Mouse (Mus musculus) ES-E14 (cell line): ENCODE results near the gene Trpm4. TPM values are rescaled to one million over a fixed set of nuclear protein-coding genes. Genes with fewer than 3 reads are reported as not detected.

Source experiments
- DNase-seq: peaks from one replicate; pipeline ENCODE4 v3.0.0-alpha.2; 2013; ENCODE audit warnings: low read depth, low spot score
- H3K27ac ChIP-seq: 2 replicates; pipeline ENCODE4 v1.5.1; 2012; ENCODE audit warnings: low read depth, mild to moderate bottlenecking, low read length, moderate library complexity, mixed read lengths; ENCODE audit not compliant: poor library complexity, insufficient read depth, severe bottlenecking
- H3K36me3 ChIP-seq: 2 replicates; pipeline ENCODE4 v1.6.1; 2012; ENCODE audit warnings: mild to moderate bottlenecking, low read length, moderate library complexity, mixed read lengths; ENCODE audit not compliant: control insufficient read depth, poor library complexity, insufficient read depth, severe bottlenecking
- H3K4me1 ChIP-seq, 2 experiments: fragments of 150-350 bp in 1 of 2; sonication (generic) in 1 of 2; 2 replicates each; pipeline ENCODE4 v1.6.1; 2012; ENCODE audit warnings: low read length in 2 of 2, mild to moderate bottlenecking in 1 of 2, mixed read lengths in 1 of 2; ENCODE audit not compliant: control insufficient read depth in 2 of 2, insufficient read depth in 2 of 2, poor library complexity in 1 of 2
- H3K4me3 ChIP-seq, 2 experiments: fragments of 150-350 bp in 1 of 2; sonication (generic) in 1 of 2; 2 replicates each; pipeline ENCODE4 v1.5.1; 2012; ENCODE audit warnings: low read length in 2 of 2, low read depth in 1 of 2, mild to moderate bottlenecking in 1 of 2, mixed read lengths in 1 of 2; ENCODE audit not compliant: insufficient read depth in 1 of 2, poor library complexity in 1 of 2, severe bottlenecking in 1 of 2
- H3K9ac ChIP-seq: 2 replicates; pipeline ENCODE4 v1.6.1; 2012; ENCODE audit warnings: low read depth, mild to moderate bottlenecking, low read length, mixed read lengths; ENCODE audit not compliant: poor library complexity, insufficient read depth, severe bottlenecking
- H3K9me3 ChIP-seq: fragments of 150-350 bp; sonication (generic); 2 replicates; pipeline ENCODE4 v1.6.1; 2012; ENCODE audit warnings: low read depth, mild to moderate bottlenecking, low read length; ENCODE audit not compliant: control insufficient read depth, insufficient read depth
- CHD2 ChIP-seq: IDR thresholded peaks from 2 replicates; pipeline ENCODE4 v1.6.1; 2014; ENCODE audit warnings: mild to moderate bottlenecking, low read depth, low read length, inconsistent platforms
- HCFC1 ChIP-seq: IDR thresholded peaks from 2 replicates; pipeline ENCODE4 v1.6.1; 2012; ENCODE audit warnings: low read length, inconsistent platforms, borderline replicate concordance; ENCODE audit not compliant: insufficient read depth
- MAFK ChIP-seq: IDR thresholded peaks from 2 replicates; pipeline ENCODE4 v1.6.1; 2014; ENCODE audit warnings: mild to moderate bottlenecking, low read depth, low read length, inconsistent platforms; ENCODE audit not compliant: insufficient read depth
- ZC3H11A ChIP-seq: IDR thresholded peaks from 2 replicates; pipeline ENCODE4 v1.6.1; 2012; ENCODE audit warnings: low read depth, mild to moderate bottlenecking, inconsistent platforms, low read length, borderline replicate concordance
- ZNF384 ChIP-seq: IDR thresholded peaks from 2 replicates; pipeline ENCODE4 v1.6.1; 2012; ENCODE audit warnings: low read depth, low read length, inconsistent platforms
- in situ Hi-C, 2 experiments: fragments of 600-800 bp; cut with MboI; formaldehyde crosslinking; loops; one replicate each; pipeline ENCODE4 v1.15.1; 2025; ENCODE audit warnings: low sequenced_read_pairs in 2 of 2, inconsistent platforms in 1 of 2; ENCODE audit not compliant: unreplicated experiment in 2 of 2
- total RNA-seq: library from RNA; depleted of rRNA; stranded (reverse); fragments of 300-350 nt; gene quantifications from 2 replicates; pipeline ENCODE4 v1.2.3, GENCODE M21; 2012

Gene Trpm4
- total RNA-seq, 1 experiment = 26.5 TPM

DNA sequence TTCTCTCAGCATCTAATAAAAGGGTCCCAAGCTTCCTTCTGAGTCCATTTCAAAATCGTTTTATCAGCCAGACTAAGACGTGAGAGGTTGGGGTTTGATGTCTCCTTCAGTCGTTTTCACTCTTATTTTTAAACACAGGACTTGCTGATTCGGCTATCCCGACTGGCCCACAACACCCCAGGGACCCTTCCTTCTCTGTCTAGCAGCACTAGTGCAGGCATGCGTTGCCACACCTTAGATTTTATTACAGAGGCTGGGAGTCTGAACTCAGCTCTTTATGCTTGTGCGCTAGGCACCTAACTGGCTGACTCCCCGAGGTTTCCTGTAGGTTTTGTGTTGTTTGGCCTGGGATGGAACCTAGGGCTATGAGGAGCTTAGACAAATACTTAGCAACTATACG is 20.1 kb downstream of the Trpm4 start:
- no peak for DNase-seq
- TF ChIP-seq MAFK (0 out of 2 replicates have a peak, but pooled peaks have one; percentile 3), CHD2 (no peak)
- Histone ChIP-seq H3K27ac (no peak overlapping the region), H3K9me3 (no peaks in the 10 kb centered on the region), H3K4me1 (peaks cover 0 to 12% of the 10 kb centered on the region in 2 experiments; a peak in 2 of 4 replicates), H3K36me3 (peaks cover 16% of the 10 kb centered on the region; the same call in 1 of the 2 replicates), H3K4me3 (no peak overlapping the region), H3K9ac (no peak overlapping the region)
- in situ Hi-C loops = no loop called here

GRCm38 (mm10) chr7:45312686-45313453 is 20.7 kb downstream of the Trpm4 start:
- no peak overlapping the region for H3K4me3 ChIP-seq
- H3K4me1 ChIP-seq = peaks cover 0 to 12% of the 10 kb centered on the region in 2 experiments; a peak in 2 of 4 replicates
- in situ Hi-C loops = no loop called here
- TF ChIP-seq ZNF384 = no peak
- TF ChIP-seq ZC3H11A = no peak
- no peak for TF ChIP-seq CHD2
- TF ChIP-seq HCFC1 = no peak
- no peak for TF ChIP-seq MAFK
- no peaks in the 10 kb centered on the region for H3K9me3 ChIP-seq
- no peak overlapping the region for H3K9ac ChIP-seq
- peaks cover 18% of the 10 kb centered on the region; the same call in 1 of the 2 replicates for H3K36me3 ChIP-seq
- no peak for DNase-seq
- H3K27ac ChIP-seq = no peak overlapping the region

- TF ChIP-seq MAFK = no peak
- no peak for TF ChIP-seq HCFC1
- TF ChIP-seq CHD2 = no peak
- no peak for TF ChIP-seq ZNF384
- no peak for TF ChIP-seq ZC3H11A
- in situ Hi-C loops = no loop called here
Observed at GRCm38 (mm10) chr7:45312023-45312422, 21.6 kb downstream of the Trpm4 start.

GRCm38 (mm10) chr7:45309455-45309854 is 24.1 kb downstream of the Trpm4 start:
- H3K9me3 ChIP-seq = no peaks in the 10 kb centered on the region
- DNase-seq = peak; percentile 73
- peaks cover 0 to 11% of the 10 kb centered on the region in 2 experiments; a peak in 2 of 4 replicates for H3K4me1 ChIP-seq
- peaks cover 9% of the 10 kb centered on the region; the same call in 1 of the 2 replicates for H3K36me3 ChIP-seq
- in situ Hi-C loops = no loop called here
- H3K9ac ChIP-seq = no peak overlapping the region
- H3K4me3 ChIP-seq = no peak overlapping the region
- 0 out of 2 replicates have a peak, but pooled peaks have one; percentile 15 for TF ChIP-seq ZC3H11A
- no peak for TF ChIP-seq ZNF384
- H3K27ac ChIP-seq = no peak overlapping the region

More at GRCm38 (mm10) chr7:45312023-45312422, 21.6 kb downstream of the Trpm4 start:
- no peak for DNase-seq
- Histone ChIP-seq H3K4me1 (peaks cover 0 to 8% of the 10 kb centered on the region in 2 experiments; a peak in 2 of 4 replicates), H3K9ac (no peak overlapping the region), H3K36me3 (peaks cover 15% of the 10 kb centered on the region; the same call in 1 of the 2 replicates), H3K4me3 (no peak overlapping the region), H3K27ac (no peak overlapping the region), H3K9me3 (no peaks in the 10 kb centered on the region)
